Mouse (Mus musculus): ENCODE measurements at regions not wholly inside any gene's neighbourhood (a gene's known extent, or its start where the extent isn't known, plus 50 kb on each side); places are given as distances from the start of the nearest gene placed in this dataset.

GRCm38 (mm10) chrX:130557251-130557650 lies 807.7 kb downstream of the Diaph2 start:
- Histone ChIP-seq H3K9ac (ENCODE audit: low read length) (no peak overlapping the region), H3K27ac (replicated peaks) (no peak overlapping the region), H3K4me2 (replicated peaks; ENCODE audit: low read depth) (no peak overlapping the region), H3K9me3 (ENCODE audit: control insufficient read depth, low read length) (no peaks in the 10 kb centered on the region), H3K4me1 (replicated peaks; ENCODE audit: control insufficient read depth, insufficient read depth) (no peaks in the 10 kb centered on the region), H3K27me3 (ENCODE audit: control insufficient read depth, insufficient read depth, low read length) (no peaks in the 10 kb centered on the region), H3K36me3 (ENCODE audit: control insufficient read depth, insufficient read depth, low read length) (no peaks in the 10 kb centered on the region), H3K4me3 (ENCODE audit: low read depth, low read length) (no peak overlapping the region)
- DNase-seq (ENCODE audit: low spot score) (no peak), ATAC-seq (ENCODE audit: low FRiP score, low TSS enrichment) (no peak)
- TF ChIP-seq CTCF (IDR thresholded peaks at IDR 0.05; ENCODE audit: low read depth): no peak
- TF ChIP-seq EP300 (optimal IDR thresholded peaks at IDR 0.05): no peak

GRCm38 (mm10) chrX:130577706-130578105 lies 828.2 kb downstream of the Diaph2 start:
- no peak overlapping the region for H3K4me3 ChIP-seq (ENCODE audit: low read depth, low read length)
- no peak overlapping the region for H3K4me2 ChIP-seq (replicated peaks; ENCODE audit: low read depth)
- 56% methylated on average over 5 of the region's 5 CpGs for WGBS
- no peaks in the 10 kb centered on the region for H3K36me3 ChIP-seq (ENCODE audit: control insufficient read depth, insufficient read depth, low read length)
- H3K9ac ChIP-seq (ENCODE audit: low read length): no peak overlapping the region
- no peaks in the 10 kb centered on the region for H3K27me3 ChIP-seq (ENCODE audit: control insufficient read depth, insufficient read depth, low read length)
- no peak for DNase-seq (ENCODE audit: low spot score)
- H3K4me1 ChIP-seq (replicated peaks; ENCODE audit: control insufficient read depth, insufficient read depth): no peaks in the 10 kb centered on the region
- TF ChIP-seq CTCF (IDR thresholded peaks at IDR 0.05; ENCODE audit: low read depth) (no peak), EP300 (optimal IDR thresholded peaks at IDR 0.05) (no peak)
- no peaks in the 10 kb centered on the region for H3K9me3 ChIP-seq (ENCODE audit: control insufficient read depth, low read length)
- ATAC-seq (ENCODE audit: low FRiP score, low TSS enrichment): no peak
- no peak overlapping the region for H3K27ac ChIP-seq (replicated peaks)

- no peaks in the 10 kb centered on the region for H3K4me1 ChIP-seq (replicated peaks; ENCODE audit: control insufficient read depth, insufficient read depth)
- H3K4me2 ChIP-seq (replicated peaks; ENCODE audit: low read depth): no peak overlapping the region
- no peaks in the 10 kb centered on the region for H3K36me3 ChIP-seq (ENCODE audit: control insufficient read depth, insufficient read depth, low read length)
- WGBS: 46% methylated on average over 1 of the region's 1 CpGs
- H3K9ac ChIP-seq (ENCODE audit: low read length): no peak overlapping the region
- H3K4me3 ChIP-seq (ENCODE audit: low read depth, low read length): no peak overlapping the region
- H3K9me3 ChIP-seq (ENCODE audit: control insufficient read depth, low read length): no peaks in the 10 kb centered on the region
- ATAC-seq (ENCODE audit: low FRiP score, low TSS enrichment) (no peak), DNase-seq (ENCODE audit: low spot score) (no peak)
- no peak for TF ChIP-seq CTCF (IDR thresholded peaks at IDR 0.05; ENCODE audit: low read depth)
- TF ChIP-seq EP300 (optimal IDR thresholded peaks at IDR 0.05): no peak
- H3K27me3 ChIP-seq (ENCODE audit: control insufficient read depth, insufficient read depth, low read length): no peaks in the 10 kb centered on the region
- no peak overlapping the region for H3K27ac ChIP-seq (replicated peaks)
Observed at GRCm38 (mm10) chrX:130596631-130597030, 847.1 kb downstream of the Diaph2 start.

GRCm38 (mm10) chrX:130601911-130602310 lies 852.4 kb downstream of the Diaph2 start:
- Histone ChIP-seq H3K9ac (ENCODE audit: low read length) (no peak overlapping the region), H3K4me1 (replicated peaks; ENCODE audit: control insufficient read depth, insufficient read depth) (no peaks in the 10 kb centered on the region), H3K9me3 (ENCODE audit: control insufficient read depth, low read length) (no peaks in the 10 kb centered on the region), H3K27me3 (ENCODE audit: control insufficient read depth, insufficient read depth, low read length) (no peaks in the 10 kb centered on the region), H3K36me3 (ENCODE audit: control insufficient read depth, insufficient read depth, low read length) (no peaks in the 10 kb centered on the region), H3K4me3 (ENCODE audit: low read depth, low read length) (no peak overlapping the region), H3K27ac (replicated peaks) (no peak overlapping the region), H3K4me2 (replicated peaks; ENCODE audit: low read depth) (no peak overlapping the region)
- TF ChIP-seq CTCF (IDR thresholded peaks at IDR 0.05; ENCODE audit: low read depth): no peak
- no peak for TF ChIP-seq EP300 (optimal IDR thresholded peaks at IDR 0.05)
- no peak for ATAC-seq (ENCODE audit: low FRiP score, low TSS enrichment)
- WGBS: 70% methylated on average over 3 of the region's 3 CpGs
- DNase-seq (ENCODE audit: low spot score): no peak

- no peak overlapping the region for H3K4me2 ChIP-seq (replicated peaks; ENCODE audit: low read depth)
- DNase-seq (ENCODE audit: low spot score) (no peak), ATAC-seq (ENCODE audit: low FRiP score, low TSS enrichment) (no peak)
- H3K4me3 ChIP-seq (ENCODE audit: low read depth, low read length): no peak overlapping the region
- no peak overlapping the region for H3K27ac ChIP-seq (replicated peaks)
- WGBS: 47% methylated on average over 2 of the region's 2 CpGs
- H3K9me3 ChIP-seq (ENCODE audit: control insufficient read depth, low read length): no peaks in the 10 kb centered on the region
- no peak overlapping the region for H3K9ac ChIP-seq (ENCODE audit: low read length)
- no peaks in the 10 kb centered on the region for H3K27me3 ChIP-seq (ENCODE audit: control insufficient read depth, insufficient read depth, low read length)
- H3K36me3 ChIP-seq (ENCODE audit: control insufficient read depth, insufficient read depth, low read length): no peaks in the 10 kb centered on the region
- no peak for TF ChIP-seq CTCF (IDR thresholded peaks at IDR 0.05; ENCODE audit: low read depth)
- no peak for TF ChIP-seq EP300 (optimal IDR thresholded peaks at IDR 0.05)
- H3K4me1 ChIP-seq (replicated peaks; ENCODE audit: control insufficient read depth, insufficient read depth): no peaks in the 10 kb centered on the region
Observed at GRCm38 (mm10) chrX:130638513-130638912, 889.0 kb downstream of the Diaph2 start.

GRCm38 (mm10) chrX:130655815-130656214 lies 906.3 kb downstream of the Diaph2 start:
- TF ChIP-seq CTCF (IDR thresholded peaks at IDR 0.05; ENCODE audit: low read depth): no peak
- no peak for TF ChIP-seq EP300 (optimal IDR thresholded peaks at IDR 0.05)
- Histone ChIP-seq H3K9me3 (ENCODE audit: control insufficient read depth, low read length) (no peaks in the 10 kb centered on the region), H3K4me3 (ENCODE audit: low read depth, low read length) (no peak overlapping the region), H3K27me3 (ENCODE audit: control insufficient read depth, insufficient read depth, low read length) (no peaks in the 10 kb centered on the region), H3K9ac (ENCODE audit: low read length) (no peak overlapping the region), H3K4me1 (replicated peaks; ENCODE audit: control insufficient read depth, insufficient read depth) (no peaks in the 10 kb centered on the region), H3K36me3 (ENCODE audit: control insufficient read depth, insufficient read depth, low read length) (no peaks in the 10 kb centered on the region), H3K4me2 (replicated peaks; ENCODE audit: low read depth) (no peak overlapping the region), H3K27ac (replicated peaks) (no peak overlapping the region)
- WGBS: 80% methylated on average over 2 of the region's 2 CpGs
- DNase-seq (ENCODE audit: low spot score) (no peak), ATAC-seq (ENCODE audit: low FRiP score, low TSS enrichment) (no peak)
